ENCODE assay signal across 21 mouse cellular contexts in the genomic region with DNA sequence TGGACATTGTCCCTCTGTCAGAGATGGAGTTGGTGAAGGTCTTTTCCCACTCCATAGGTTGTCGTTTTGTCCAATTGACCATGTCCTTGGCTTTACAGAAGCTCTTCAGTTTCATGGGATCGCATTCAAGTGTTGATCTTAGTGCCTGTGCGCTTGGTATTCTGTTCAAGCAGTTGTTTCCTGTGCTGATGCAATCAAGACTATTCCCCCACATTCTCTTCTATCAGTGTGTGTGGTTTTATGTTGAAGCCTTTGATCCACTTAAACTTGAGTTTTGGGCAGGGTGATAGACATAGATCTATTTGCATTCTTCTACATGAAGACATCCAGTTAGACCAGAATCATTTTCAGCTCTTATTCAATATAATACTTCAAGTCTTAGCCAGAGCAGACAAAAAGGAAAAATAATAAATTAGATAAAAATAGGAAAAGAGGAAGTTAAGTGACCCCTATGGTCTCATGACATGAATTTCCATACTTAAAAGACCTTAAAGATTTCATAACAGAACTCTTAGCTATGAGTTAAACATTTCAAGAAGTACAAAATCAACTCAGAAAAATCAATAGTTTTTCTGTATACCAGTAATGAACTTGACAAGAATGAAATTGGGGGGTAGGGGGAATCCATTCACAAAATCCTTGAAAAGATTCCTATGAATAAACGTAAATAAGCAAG.
"Had no signal": no experiment of that assay in that cellular context is flagged by ENCODE, and none has a peak within 500 bp of the region (broad histone marks: within the 10 kb centered on the region; RNA-seq: fewer than 3 reads in every experiment).

No protein-coding gene starts in this region.

- ATAC-seq: intestine, postnatal 0 days; liver, embryonic 12.5 days; midbrain, embryonic 15.5 days had no signal

- H3K9me3 ChIP-seq: limb, embryonic 10.5 days; liver, embryonic 12.5 days; liver, embryonic 15.5 days; lung, embryonic 15.5 days; midbrain, embryonic 15.5 days; neural tube, embryonic 13.5 days had no signal

- H3K9ac ChIP-seq: limb, embryonic 13.5 days; liver, embryonic 12.5 days; liver, embryonic 15.5 days; lung, embryonic 15.5 days; midbrain, embryonic 15.5 days; neural tube, embryonic 13.5 days had no signal

- DNase-seq: kidney, adult 2 months; kidney, postnatal 25 days; layer of hippocampus, adult 9-11 months; liver; lung, adult 18-20 months; lung, postnatal 14 days; lung, postnatal 4 days; thymus, adult 18-20 months; thymus, postnatal 14 days had no signal

- H3K4me3 ChIP-seq: layer of hippocampus, adult 2 months; limb, embryonic 10.5 days; limb, embryonic 13.5 days; liver, embryonic 12.5 days; liver, embryonic 15.5 days; lung, embryonic 15.5 days; megakaryocyte, embryonic 14.5 days; midbrain, embryonic 10.5 days; midbrain, embryonic 15.5 days; neural tube, embryonic 13.5 days had no signal

- H3K4me2 ChIP-seq: limb, embryonic 13.5 days; liver, embryonic 12.5 days; liver, embryonic 15.5 days; lung, embryonic 15.5 days; midbrain, embryonic 15.5 days; neural tube, embryonic 13.5 days had no signal

- H3K4me1 ChIP-seq: limb, embryonic 10.5 days; limb, embryonic 13.5 days; liver, embryonic 12.5 days; liver, embryonic 15.5 days; lung, embryonic 15.5 days; megakaryocyte, embryonic 14.5 days; midbrain, embryonic 10.5 days; midbrain, embryonic 15.5 days; neural tube, embryonic 13.5 days had no signal

- H3K36me3 ChIP-seq: limb, embryonic 10.5 days; limb, embryonic 13.5 days; liver, embryonic 12.5 days; liver, embryonic 15.5 days; lung, embryonic 15.5 days; midbrain, embryonic 10.5 days; midbrain, embryonic 15.5 days; neural tube, embryonic 13.5 days had no signal

- H3K27me3 ChIP-seq: limb, embryonic 13.5 days; liver, embryonic 15.5 days; lung, embryonic 15.5 days; midbrain, embryonic 15.5 days; neural tube, embryonic 13.5 days had no signal

- H3K27ac ChIP-seq: kidney, postnatal 0 days; layer of hippocampus, adult 2 months; limb, embryonic 10.5 days; limb, embryonic 13.5 days; liver, embryonic 12.5 days; liver, embryonic 15.5 days; lung, embryonic 15.5 days; midbrain, embryonic 10.5 days; midbrain, embryonic 15.5 days; neural tube, embryonic 13.5 days had no signal
